Mouse (Mus musculus): ENCODE measurements around the gene Msn.

Msn gene

DNA sequence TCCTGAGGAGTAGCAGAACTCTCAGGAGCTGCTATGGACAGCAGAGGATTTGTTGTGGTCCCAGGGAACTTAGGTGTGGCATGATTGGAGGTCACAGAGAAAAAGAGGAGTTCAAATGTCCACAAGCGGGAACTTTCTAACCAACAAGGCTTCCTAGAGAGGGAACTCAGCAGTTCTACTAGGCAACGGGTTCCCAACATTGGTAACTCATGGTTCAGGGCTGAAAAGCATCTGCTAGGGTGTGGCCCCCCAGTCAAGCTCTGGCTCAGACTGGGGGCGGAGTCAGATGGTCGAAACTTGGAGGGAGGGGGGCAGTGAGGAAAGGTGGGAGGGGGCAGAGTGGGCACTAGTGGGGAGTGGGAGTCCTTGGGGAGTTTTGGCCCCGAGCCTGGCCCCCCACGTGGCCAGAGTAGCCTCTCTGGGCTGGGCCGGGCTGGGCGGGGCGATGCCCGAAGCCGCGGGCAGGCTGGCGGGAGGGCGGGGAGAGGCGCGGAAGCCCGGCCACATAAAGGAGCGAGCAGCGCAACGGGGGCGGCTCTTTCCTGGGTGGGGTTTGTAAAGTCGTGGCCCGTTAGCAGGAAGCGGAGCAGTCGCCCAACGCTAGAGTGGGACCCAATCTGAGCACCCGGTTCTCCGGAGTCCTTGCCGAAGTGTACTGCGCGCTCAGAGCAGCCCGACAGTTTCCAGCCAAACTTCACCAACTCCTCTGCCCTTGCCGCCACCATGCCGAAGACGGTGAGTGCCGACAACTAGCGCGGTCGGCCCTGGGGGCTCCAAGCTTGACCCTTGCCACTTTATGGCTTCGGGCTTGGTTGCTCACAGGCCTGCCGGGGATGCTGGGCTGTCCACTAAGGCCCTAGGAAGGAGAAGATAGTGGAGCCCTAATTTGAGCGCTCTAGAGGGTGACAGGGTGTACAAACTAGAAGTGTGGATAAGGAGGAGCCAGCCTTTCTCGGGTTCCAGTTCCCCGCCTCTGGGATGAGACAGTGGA lies at the start of gene Msn:
Gene Msn (plus strand): TSS at position 534 of the 991 bp plus-strand sequence.
- DNase-seq (ENCODE audit: extremely low read depth, low read depth, low spot score): no peak

DNA sequence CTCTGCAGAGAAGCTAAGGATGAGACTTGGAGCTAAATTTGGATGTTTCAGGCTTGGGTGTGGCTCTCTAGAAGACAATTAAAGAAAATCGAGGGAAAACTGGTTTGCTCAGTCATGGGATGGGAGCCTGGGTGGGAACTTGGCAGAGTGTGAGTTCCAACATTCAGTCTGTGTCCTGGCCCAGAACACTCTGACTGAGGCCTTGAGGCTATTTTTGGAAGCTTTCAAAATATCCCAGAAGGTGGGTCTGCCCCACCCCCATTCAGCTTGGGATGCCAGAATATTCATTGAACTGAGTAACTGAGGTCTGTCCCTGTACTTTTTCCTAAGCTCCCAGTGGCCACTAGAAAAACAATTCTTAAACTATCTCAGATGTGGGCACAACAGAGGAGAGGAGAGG lies 43.0 kb upstream of the Msn start:
- DNase-seq (ENCODE audit: extremely low read depth, low read depth, low spot score): no peak

DNA sequence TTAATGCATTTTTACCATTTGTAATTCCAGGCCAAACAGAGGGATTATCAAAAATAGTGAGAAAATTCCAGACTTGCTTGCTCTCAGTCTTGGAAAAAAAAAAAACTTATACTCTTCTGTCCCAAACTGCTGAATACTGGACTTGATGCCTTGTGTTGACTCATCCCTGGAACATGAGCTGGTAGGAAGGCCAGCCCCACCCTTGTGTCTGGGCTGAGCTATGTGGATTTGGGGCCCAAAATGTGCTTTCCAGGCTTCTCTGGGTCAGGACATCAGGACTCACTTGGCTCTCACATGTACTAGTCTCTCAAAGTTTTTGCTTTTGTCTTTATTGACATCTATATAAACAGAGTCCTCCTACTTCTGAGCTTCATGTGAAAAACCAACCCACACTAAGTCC lies 18.1 kb upstream of the Msn start:
- DNase-seq (ENCODE audit: extremely low read depth, low read depth, low spot score): no peak

DNA sequence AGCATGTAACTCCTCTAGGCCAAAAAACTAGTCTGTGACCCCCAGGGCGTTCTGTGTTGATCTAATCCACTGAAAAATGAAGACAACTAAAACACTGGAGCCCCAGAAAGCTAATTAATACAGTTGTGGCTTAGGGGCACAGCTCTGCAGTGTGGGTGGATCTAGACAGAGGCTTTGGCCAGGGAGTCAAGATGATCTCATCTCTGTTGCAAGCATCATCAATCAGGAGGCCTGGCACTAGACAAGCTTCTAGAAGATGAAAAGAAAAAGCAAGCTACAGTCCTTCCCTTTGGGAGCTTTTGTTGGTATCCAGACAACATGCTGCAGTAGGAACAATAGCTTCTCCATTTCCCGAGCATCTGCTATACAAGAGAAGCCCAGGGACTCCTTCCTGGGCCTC lies 9.6 kb upstream of the Msn start:
- DNase-seq (ENCODE audit: extremely low read depth, low read depth, low spot score): no peak

GRCm38 (mm10) chrX:96096513-96097210 lies 820 bp downstream of the Msn start:
- DNase-seq (ENCODE audit: extremely low read depth, low read depth, low spot score): no peak

DNA sequence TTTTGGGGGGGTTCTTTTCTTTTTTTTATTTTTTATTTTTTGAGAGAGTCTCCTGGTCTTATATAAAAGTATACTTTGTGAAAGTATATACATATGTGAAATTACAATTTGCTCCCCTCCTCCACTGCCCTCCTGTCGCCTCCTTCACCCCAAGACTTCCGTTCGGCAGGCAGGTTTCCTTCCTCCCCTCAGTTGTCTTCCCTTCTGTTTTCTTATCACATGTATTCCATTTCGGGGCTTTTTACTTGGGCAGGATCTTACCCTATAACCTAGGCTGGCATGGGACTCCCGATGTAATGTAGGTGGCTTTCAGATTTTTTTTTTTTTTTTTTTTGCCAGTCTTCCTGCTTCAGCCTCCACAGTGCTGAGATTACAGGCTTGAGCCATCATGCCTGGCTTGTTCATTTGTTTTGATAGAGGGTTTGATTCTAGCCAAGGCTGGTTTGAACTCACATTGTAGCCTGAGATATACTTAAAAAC lies 1.7 kb downstream of the Msn start:
- DNase-seq (ENCODE audit: extremely low read depth, low read depth, low spot score): no peak

DNA sequence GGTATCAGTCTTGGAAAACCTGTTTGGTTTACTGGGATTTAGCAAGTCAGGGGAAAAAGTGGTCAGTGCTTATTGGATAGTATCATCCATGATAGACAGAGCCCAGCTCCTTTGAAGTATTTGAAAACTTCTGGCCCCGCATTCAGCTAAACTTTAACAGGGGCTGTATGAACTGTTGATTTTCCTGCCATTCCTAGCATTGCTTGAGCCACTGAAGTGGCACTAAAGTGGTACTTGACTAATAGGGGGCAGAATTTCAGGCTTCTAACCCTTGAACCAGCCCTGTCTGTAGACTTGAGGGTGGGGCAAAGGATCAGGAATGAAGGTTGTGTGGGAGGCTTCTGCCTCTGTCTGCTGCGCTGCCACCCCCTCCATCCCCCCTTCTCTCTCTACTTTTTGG lies 3.2 kb downstream of the Msn start:
- no peak for DNase-seq (ENCODE audit: extremely low read depth, low read depth, low spot score)

GRCm38 (mm10) chrX:96107427-96108291 lies 11.8 kb downstream of the Msn start:
- no peak for DNase-seq (ENCODE audit: extremely low read depth, low read depth, low spot score)

GRCm38 (mm10) chrX:96113106-96113634 lies 17.3 kb downstream of the Msn start:
- no peak for DNase-seq (ENCODE audit: extremely low read depth, low read depth, low spot score)

DNA sequence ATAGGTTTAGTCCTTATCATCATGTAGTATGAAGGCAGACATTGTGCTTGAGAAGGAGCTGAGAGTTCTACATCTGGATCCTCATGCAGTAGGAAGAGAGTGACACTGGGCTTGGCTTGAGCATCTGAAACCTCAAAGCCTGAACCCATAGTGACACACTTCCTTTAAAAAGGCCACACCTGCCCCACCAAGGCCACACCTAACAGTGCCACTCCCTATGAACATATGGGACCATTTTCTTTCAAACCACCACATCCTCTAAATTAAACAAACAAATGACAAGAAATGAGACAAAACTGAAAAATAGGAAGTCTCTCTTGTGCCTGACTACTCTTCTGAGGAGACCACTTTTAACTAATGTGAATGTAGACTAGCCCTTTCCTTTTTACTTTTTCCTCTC lies 19.7 kb downstream of the Msn start:
- no peak for DNase-seq (ENCODE audit: extremely low read depth, low read depth, low spot score)

- no peak for DNase-seq (ENCODE audit: extremely low read depth, low read depth, low spot score)
These were observed 21.5 kb downstream of the Msn start for GRCm38 (mm10) chrX:96117366-96117765.

DNA sequence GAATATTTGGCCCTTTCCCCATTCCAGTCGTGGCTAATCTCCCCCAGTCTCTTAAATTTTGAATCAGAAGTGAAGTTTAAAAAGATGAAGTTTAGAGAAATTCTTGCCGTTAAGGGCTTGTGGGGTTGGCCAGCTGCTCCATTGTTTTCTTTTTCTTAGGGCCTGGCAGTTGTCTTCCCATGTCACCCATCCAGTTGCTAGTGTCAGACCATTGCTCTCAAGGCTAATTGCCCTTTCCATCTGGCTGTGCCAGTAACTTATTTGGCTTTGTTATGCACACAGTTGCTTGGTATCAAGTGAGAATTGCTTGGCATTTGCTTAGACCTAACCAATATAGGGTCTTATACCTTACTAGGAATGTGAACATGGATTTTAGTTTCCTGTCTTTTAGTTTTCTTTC lies 24.2 kb downstream of the Msn start:
- DNase-seq (ENCODE audit: extremely low read depth, low read depth, low spot score): no peak

DNA sequence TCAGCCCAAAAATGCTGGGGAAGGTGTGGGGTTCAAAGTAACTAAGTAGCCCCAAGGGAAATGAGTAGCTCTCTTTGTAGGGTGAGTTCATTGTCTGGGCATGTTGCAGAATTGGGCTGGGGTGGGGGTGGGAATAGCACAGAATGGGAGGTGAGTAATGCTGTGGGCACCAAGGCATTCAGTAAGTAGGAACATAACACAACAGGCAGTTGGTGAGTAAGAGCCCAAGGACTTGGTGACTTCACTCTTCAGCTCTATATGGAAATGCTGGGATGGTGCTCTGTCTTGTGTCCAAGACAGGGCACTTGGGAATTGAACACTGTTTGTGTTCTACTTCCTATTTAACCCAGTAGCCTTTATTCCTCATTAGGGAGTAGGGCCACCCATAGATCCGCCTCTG lies 26.1 kb downstream of the Msn start:
- no peak for DNase-seq (ENCODE audit: extremely low read depth, low read depth, low spot score)

DNA sequence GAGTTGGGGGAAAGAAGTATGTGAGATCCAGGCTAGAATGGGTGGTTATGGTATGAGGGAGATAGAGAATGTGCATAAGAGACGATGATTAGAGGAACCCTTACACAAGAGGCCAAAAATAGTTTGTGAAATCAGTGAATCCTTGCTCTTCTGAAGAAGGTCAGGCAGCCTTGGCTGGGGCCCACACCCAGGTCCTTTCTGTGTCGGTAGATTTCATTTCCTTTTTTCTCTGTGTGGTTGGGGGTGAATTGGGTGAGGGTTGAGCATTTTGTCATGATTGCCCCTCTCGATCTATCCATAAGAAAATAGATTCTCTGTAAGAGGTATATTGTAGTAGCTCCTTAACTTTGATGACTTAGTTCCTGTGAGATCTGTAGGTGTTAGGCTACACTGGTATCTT lies 31.0 kb downstream of the Msn start:
- no peak for DNase-seq (ENCODE audit: extremely low read depth, low read depth, low spot score)

GRCm38 (mm10) chrX:96130139-96130538 lies 34.3 kb downstream of the Msn start:
- no peak for DNase-seq (ENCODE audit: extremely low read depth, low read depth, low spot score)

GRCm38 (mm10) chrX:96130663-96131062 lies 34.8 kb downstream of the Msn start:
- DNase-seq (ENCODE audit: extremely low read depth, low read depth, low spot score): no peak

- no peak for DNase-seq (ENCODE audit: extremely low read depth, low read depth, low spot score)
These were observed 37.4 kb downstream of the Msn start for GRCm38 (mm10) chrX:96133260-96133659.

DNA sequence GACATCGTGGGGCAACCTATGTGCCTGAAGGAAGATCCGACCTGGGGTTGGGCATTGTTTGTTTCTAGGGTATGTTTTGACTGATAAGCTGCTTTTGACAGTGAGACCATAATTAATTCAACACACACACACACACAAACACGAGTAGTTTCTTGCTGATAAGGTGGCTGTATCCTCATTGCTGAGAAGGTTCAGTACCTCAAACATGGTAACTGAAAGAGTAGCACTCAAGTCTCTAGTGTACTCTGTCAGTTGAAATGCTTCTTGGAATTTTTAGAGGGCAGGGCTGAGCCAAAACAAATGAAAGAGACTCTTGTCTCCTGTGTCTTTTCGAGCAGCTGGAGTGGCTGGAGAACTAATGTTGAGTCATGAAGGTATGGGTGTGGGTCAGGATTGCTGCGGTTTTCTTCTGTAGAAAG lies 38.4 kb downstream of the Msn start:
- no peak for DNase-seq (ENCODE audit: extremely low read depth, low read depth, low spot score)

- no peak for DNase-seq (ENCODE audit: extremely low read depth, low read depth, low spot score)
These were observed 39.2 kb downstream of the Msn start for GRCm38 (mm10) chrX:96134840-96135580.

GRCm38 (mm10) chrX:96135581-96135980 lies 39.7 kb downstream of the Msn start:
- DNase-seq (ENCODE audit: extremely low read depth, low read depth, low spot score): no peak

Measured in fat pad, adult 2 months (tissue).